Mouse (Mus musculus): Measurements from ENCODE around the gene Kif14. TPM values are rescaled to one million over a fixed set of nuclear protein-coding genes. Genes with fewer than 3 reads are reported as not detected.

Kif14 gene
- polyA plus RNA-seq, 1 experiment: 0.25 TPM

GRCm38 (mm10) chr1:136561823-136562222, 95.7 kb downstream of the Kif14 start:
- Histone ChIP-seq H3K4me1 (ENCODE audit: control insufficient read depth, insufficient read depth, low read length) (0 out of 2 replicates have a peak, but pooled peaks cover 2% of the 10 kb centered on the region), H3K4me3 (replicated peaks; ENCODE audit: extremely low read depth, low read depth, low read length) (no peak overlapping the region)
- DNase-seq: peak; percentile 27
- 18% methylated on average over 10 of the region's 10 CpGs for WGBS
- TF ChIP-seq POLR2A (IDR thresholded peaks at IDR 0.05; ENCODE audit: borderline replicate concordance, extremely low read depth, low read depth, low read length) (no peak), CTCF (IDR thresholded peaks at IDR 0.05; ENCODE audit: insufficient read depth, low read length) (no peak)

GRCm38 (mm10) chr1:136563149-136563548, 97.0 kb downstream of the Kif14 start:
- DNase-seq: no peak
- H3K4me3 ChIP-seq (replicated peaks; ENCODE audit: extremely low read depth, low read depth, low read length): no peak overlapping the region
- H3K4me1 ChIP-seq (ENCODE audit: control insufficient read depth, insufficient read depth, low read length): 0 out of 2 replicates have a peak, but pooled peaks cover 2% of the 10 kb centered on the region
- TF ChIP-seq POLR2A (IDR thresholded peaks at IDR 0.05; ENCODE audit: borderline replicate concordance, extremely low read depth, low read depth, low read length): no peak
- no peak for TF ChIP-seq CTCF (IDR thresholded peaks at IDR 0.05; ENCODE audit: insufficient read depth, low read length)
- WGBS: 67% methylated on average over 11 of the region's 11 CpGs

- no peak overlapping the region for H3K4me3 ChIP-seq (replicated peaks; ENCODE audit: extremely low read depth, low read depth, low read length)
- no peak for TF ChIP-seq CTCF (IDR thresholded peaks at IDR 0.05; ENCODE audit: insufficient read depth, low read length)
- no peak for TF ChIP-seq POLR2A (IDR thresholded peaks at IDR 0.05; ENCODE audit: borderline replicate concordance, extremely low read depth, low read depth, low read length)
- 75% methylated on average over 4 of the region's 4 CpGs for WGBS
- H3K4me1 ChIP-seq (ENCODE audit: control insufficient read depth, insufficient read depth, low read length): 0 out of 2 replicates have a peak, but pooled peaks cover 2% of the 10 kb centered on the region
- no peak for DNase-seq
Observed at GRCm38 (mm10) chr1:136564963-136565362, 98.8 kb downstream of the Kif14 start.

- DNase-seq: no peak
- Histone ChIP-seq H3K4me1 (ENCODE audit: control insufficient read depth, insufficient read depth, low read length) (0 out of 2 replicates have a peak, but pooled peaks cover 1% of the 10 kb centered on the region), H3K4me3 (replicated peaks; ENCODE audit: extremely low read depth, low read depth, low read length) (no peak overlapping the region)
- TF ChIP-seq CTCF (IDR thresholded peaks at IDR 0.05; ENCODE audit: insufficient read depth, low read length) (no peak), POLR2A (IDR thresholded peaks at IDR 0.05; ENCODE audit: borderline replicate concordance, extremely low read depth, low read depth, low read length) (no peak)
- 89% methylated on average over 5 of the region's 5 CpGs for WGBS
Observed at GRCm38 (mm10) chr1:136566386-136566785, 100.2 kb downstream of the Kif14 start.

GRCm38 (mm10) chr1:136567641-136568040, 101.5 kb downstream of the Kif14 start:
- Histone ChIP-seq H3K4me3 (replicated peaks; ENCODE audit: extremely low read depth, low read depth, low read length) (no peak overlapping the region), H3K4me1 (ENCODE audit: control insufficient read depth, insufficient read depth, low read length) (no peaks in the 10 kb centered on the region)
- TF ChIP-seq CTCF (IDR thresholded peaks at IDR 0.05; ENCODE audit: insufficient read depth, low read length) (no peak), POLR2A (IDR thresholded peaks at IDR 0.05; ENCODE audit: borderline replicate concordance, extremely low read depth, low read depth, low read length) (no peak)
- 58% methylated on average over 4 of the region's 4 CpGs for WGBS
- DNase-seq: no peak

GRCm38 (mm10) chr1:136568738-136569194, 102.6 kb downstream of the Kif14 start:
- H3K4me1 ChIP-seq (ENCODE audit: control insufficient read depth, insufficient read depth, low read length): no peaks in the 10 kb centered on the region
- DNase-seq: no peak
- TF ChIP-seq CTCF (IDR thresholded peaks at IDR 0.05; ENCODE audit: insufficient read depth, low read length) (no peak), POLR2A (IDR thresholded peaks at IDR 0.05; ENCODE audit: borderline replicate concordance, extremely low read depth, low read depth, low read length) (no peak)
- no peak overlapping the region for H3K4me3 ChIP-seq (replicated peaks; ENCODE audit: extremely low read depth, low read depth, low read length)
- whole genome bisulfite sequencing: 86% methylated on average over 11 of the region's 11 CpGs

GRCm38 (mm10) chr1:136569206-136569605, 103.1 kb downstream of the Kif14 start:
- TF ChIP-seq CTCF (IDR thresholded peaks at IDR 0.05; ENCODE audit: insufficient read depth, low read length): no peak
- no peak for TF ChIP-seq POLR2A (IDR thresholded peaks at IDR 0.05; ENCODE audit: borderline replicate concordance, extremely low read depth, low read depth, low read length)
- no peak for DNase-seq
- Histone ChIP-seq H3K4me1 (ENCODE audit: control insufficient read depth, insufficient read depth, low read length) (no peaks in the 10 kb centered on the region), H3K4me3 (replicated peaks; ENCODE audit: extremely low read depth, low read depth, low read length) (no peak overlapping the region)
- WGBS: 85% methylated on average over 8 of the region's 8 CpGs

- 72% methylated on average over 20 of the region's 20 CpGs for WGBS
- DNase-seq: no peak
- TF ChIP-seq CTCF (IDR thresholded peaks at IDR 0.05; ENCODE audit: insufficient read depth, low read length): no peak
- TF ChIP-seq POLR2A (IDR thresholded peaks at IDR 0.05; ENCODE audit: borderline replicate concordance, extremely low read depth, low read depth, low read length): no peak
- Histone ChIP-seq H3K4me3 (replicated peaks; ENCODE audit: extremely low read depth, low read depth, low read length) (no peak overlapping the region), H3K4me1 (ENCODE audit: control insufficient read depth, insufficient read depth, low read length) (no peaks in the 10 kb centered on the region)
Observed at GRCm38 (mm10) chr1:136569626-136570297, 103.6 kb downstream of the Kif14 start.

GRCm38 (mm10) chr1:136570298-136570653, 104.1 kb downstream of the Kif14 start:
- WGBS: 41% methylated on average over 13 of the region's 13 CpGs
- no peaks in the 10 kb centered on the region for H3K4me1 ChIP-seq (ENCODE audit: control insufficient read depth, insufficient read depth, low read length)
- DNase-seq: no peak
- no peak overlapping the region for H3K4me3 ChIP-seq (replicated peaks; ENCODE audit: extremely low read depth, low read depth, low read length)
- TF ChIP-seq POLR2A (IDR thresholded peaks at IDR 0.05; ENCODE audit: borderline replicate concordance, extremely low read depth, low read depth, low read length) (no peak), CTCF (IDR thresholded peaks at IDR 0.05; ENCODE audit: insufficient read depth, low read length) (no peak)

GRCm38 (mm10) chr1:136570976-136571375, 104.8 kb downstream of the Kif14 start:
- H3K4me1 ChIP-seq (ENCODE audit: control insufficient read depth, insufficient read depth, low read length): no peaks in the 10 kb centered on the region
- DNase-seq: no peak
- no peak overlapping the region for H3K4me3 ChIP-seq (replicated peaks; ENCODE audit: extremely low read depth, low read depth, low read length)
- TF ChIP-seq CTCF (IDR thresholded peaks at IDR 0.05; ENCODE audit: insufficient read depth, low read length): no peak
- no peak for TF ChIP-seq POLR2A (IDR thresholded peaks at IDR 0.05; ENCODE audit: borderline replicate concordance, extremely low read depth, low read depth, low read length)
- 92% methylated on average over 9 of the region's 9 CpGs for WGBS
